Mouse (Mus musculus) forebrain, embryonic 11.5 days (tissue): ENCODE results near the gene Ltbr. TPM values are rescaled to one million over a fixed set of nuclear protein-coding genes. Genes with fewer than 3 reads are reported as not detected.
A peak's percentile ranks its signal among the peaks of the same experiment; 100 is the strongest.
"Not testable (repeated sequence)": the region's sequence is repeated elsewhere in the genome, so short reads cannot be mapped to it uniquely, and the experiment has no call there.

Experiments used
- ATAC-seq: fragments of 200-750 bp; cut with Nextera tagmentation; replicated peaks from 2 replicates; pipeline ENCODE4 v1.8.0; 2017; ENCODE audit warnings: moderate TSS enrichment; ENCODE audit not compliant: low FRiP score
- DNase-seq: peaks from one replicate; pipeline ENCODE4 v3.0.0-alpha.2; 2017; ENCODE audit warnings: low spot score
- H3K27ac ChIP-seq: fragments of 300-500 bp; sonication (generic); 2 replicates; pipeline ENCODE4 v1.5.1; 2014; ENCODE audit warnings: low read depth, low read length
- H3K27me3 ChIP-seq: fragments of 300-500 bp; sonication (generic); 2 replicates; pipeline ENCODE4 v1.6.1; 2014; ENCODE audit warnings: mild to moderate bottlenecking, low read length, mixed read lengths; ENCODE audit not compliant: control insufficient read depth, insufficient read depth
- H3K36me3 ChIP-seq: fragments of 300-500 bp; sonication (generic); 2 replicates; pipeline ENCODE4 v1.6.1; 2014; ENCODE audit warnings: mild to moderate bottlenecking, low read length, moderate library complexity, mixed read lengths; ENCODE audit not compliant: control insufficient read depth, insufficient read depth
- H3K4me1 ChIP-seq: fragments of 300-500 bp; sonication (generic); replicated peaks from 2 replicates; pipeline ENCODE4 v1.6.1; 2014; ENCODE audit warnings: low read length, mixed read lengths; ENCODE audit not compliant: control insufficient read depth, insufficient read depth
- H3K4me2 ChIP-seq: fragments of 300-500 bp; sonication (generic); 2 replicates; pipeline ENCODE4 v1.6.1; 2014; ENCODE audit warnings: low read depth, mild to moderate bottlenecking, low read length, moderate library complexity, mixed read lengths; ENCODE audit not compliant: severe bottlenecking
- H3K4me3 ChIP-seq: fragments of 300-500 bp; sonication (generic); 2 replicates; pipeline ENCODE4 v1.5.1; 2014; ENCODE audit warnings: low read depth, low read length
- H3K9ac ChIP-seq: fragments of 300-500 bp; sonication (generic); 2 replicates; pipeline ENCODE4 v1.6.1; 2014; ENCODE audit warnings: low read length
- H3K9me3 ChIP-seq: fragments of 300-500 bp; sonication (generic); 2 replicates; pipeline ENCODE4 v1.6.1; 2016; ENCODE audit warnings: low read length, mixed read lengths; ENCODE audit not compliant: control insufficient read depth
- WGBS: fragments of 180-500 bp; shearing (Covaris S2); extraction: QIAGEN DNeasy Blood & Tissue Kit; methylation state at CpG from one replicate; pipeline ENCODE4 v1.1.7; 2014; 5-methylcytosine and 5-hydroxymethylcytosine counted together
- polyA plus RNA-seq: library from polyadenylated mRNA; unstranded; fragments of >200 nt; fragmentation: Nextera tagmentation; extraction: Ambion mirVana; gene quantifications from 2 replicates; pipeline ENCODE4 v1.2.1, GENCODE M21; 2014

The Ltbr gene
- polyA plus RNA-seq, 1 experiment from 2014 or later, result 16.6 TPM

GRCm38 (mm10) chr6:125282721-125283120, 31.0 kb downstream of the Ltbr start:
- not testable (repeated sequence) for H3K4me1 ChIP-seq, ATAC-seq
- 93% methylated on average over 13 of the region's 13 CpGs for WGBS

GRCm38 (mm10) chr6:125279729-125280128, 34.0 kb downstream of the Ltbr start:
- no peak overlapping the region for H3K4me2 ChIP-seq
- 74% methylated on average over 8 of the region's 8 CpGs for WGBS
- DNase-seq (no peak), ATAC-seq (no peak)
- H3K4me3 ChIP-seq, result no peak overlapping the region
- H3K9me3 ChIP-seq, result no peaks in the 10 kb centered on the region
- H3K27me3 ChIP-seq, result no peaks in the 10 kb centered on the region
- H3K4me1 ChIP-seq, result no peaks in the 10 kb centered on the region
- H3K36me3 ChIP-seq, result no peaks in the 10 kb centered on the region
- no peak overlapping the region for H3K27ac ChIP-seq
- no peak overlapping the region for H3K9ac ChIP-seq

More at GRCm38 (mm10) chr6:125282721-125283120, 31.0 kb downstream of the Ltbr start:
- not testable (repeated sequence) for H3K4me3 ChIP-seq, DNase-seq, H3K27ac ChIP-seq, H3K9ac ChIP-seq, H3K36me3 ChIP-seq, H3K27me3 ChIP-seq, H3K4me2 ChIP-seq, H3K9me3 ChIP-seq

- H3K4me2 ChIP-seq, result no peak overlapping the region
- DNase-seq (no peak), ATAC-seq (no peak)
- H3K27ac ChIP-seq, result no peak overlapping the region
- no peaks in the 10 kb centered on the region for H3K4me1 ChIP-seq
- WGBS, result 63% methylated on average over 15 of the region's 15 CpGs
- no peaks in the 10 kb centered on the region for H3K36me3 ChIP-seq
- no peak overlapping the region for H3K4me3 ChIP-seq
- H3K9me3 ChIP-seq, result no peaks in the 10 kb centered on the region
- H3K9ac ChIP-seq, result no peak overlapping the region
- no peaks in the 10 kb centered on the region for H3K27me3 ChIP-seq
Observed at GRCm38 (mm10) chr6:125274841-125275563, 38.7 kb downstream of the Ltbr start.

- ATAC-seq, result no peak
- no peak for DNase-seq
- no peak overlapping the region for H3K4me2 ChIP-seq
- H3K4me3 ChIP-seq, result no peak overlapping the region
- H3K9me3 ChIP-seq, result no peaks in the 10 kb centered on the region
- H3K9ac ChIP-seq, result no peak overlapping the region
- no peaks in the 10 kb centered on the region for H3K36me3 ChIP-seq
- 80% methylated on average over 10 of the region's 10 CpGs for WGBS
- no peaks in the 10 kb centered on the region for H3K4me1 ChIP-seq
- H3K27ac ChIP-seq, result no peak overlapping the region
- no peaks in the 10 kb centered on the region for H3K27me3 ChIP-seq
Observed at GRCm38 (mm10) chr6:125272228-125272785, 41.4 kb downstream of the Ltbr start.

- no peaks in the 10 kb centered on the region for H3K27me3 ChIP-seq
- no peak overlapping the region for H3K4me3 ChIP-seq
- 23% methylated on average over 17 of the region's 17 CpGs for WGBS
- H3K27ac ChIP-seq, result no peak overlapping the region
- no peaks in the 10 kb centered on the region for H3K9me3 ChIP-seq
- peak; percentile 89 for DNase-seq
- H3K9ac ChIP-seq, result peak overlapping the region; percentile 33; the same call in 1 of the 2 replicates
- H3K4me2 ChIP-seq, result peak overlapping the region; percentile 24; the same call in 1 of the 2 replicates
- no peaks in the 10 kb centered on the region for H3K36me3 ChIP-seq
- peak; percentile 88 for ATAC-seq
- no peaks in the 10 kb centered on the region for H3K4me1 ChIP-seq
Observed at GRCm38 (mm10) chr6:125271455-125272227, 42.0 kb downstream of the Ltbr start.

- H3K27ac ChIP-seq, result no peak overlapping the region
- H3K27me3 ChIP-seq, result no peaks in the 10 kb centered on the region
- no peak for ATAC-seq
- DNase-seq, result no peak
- WGBS, result 53% methylated on average over 6 of the region's 6 CpGs
- H3K4me2 ChIP-seq, result no peak overlapping the region
- no peaks in the 10 kb centered on the region for H3K4me1 ChIP-seq
- H3K9ac ChIP-seq, result no peak overlapping the region
- H3K36me3 ChIP-seq, result no peaks in the 10 kb centered on the region
- no peak overlapping the region for H3K4me3 ChIP-seq
- H3K9me3 ChIP-seq, result no peaks in the 10 kb centered on the region
Observed at GRCm38 (mm10) chr6:125268799-125269198, 44.9 kb downstream of the Ltbr start.

- Histone ChIP-seq H3K27ac (no peak overlapping the region), H3K27me3 (no peaks in the 10 kb centered on the region), H3K4me1 (no peaks in the 10 kb centered on the region), H3K9me3 (no peaks in the 10 kb centered on the region), H3K4me2 (no peak overlapping the region), H3K4me3 (no peak overlapping the region), H3K36me3 (no peaks in the 10 kb centered on the region), H3K9ac (no peak overlapping the region)
- ATAC-seq, result no peak
- no peak for DNase-seq
- 85% methylated on average over 3 of the region's 3 CpGs for WGBS
Observed at GRCm38 (mm10) chr6:125267469-125267868, 46.2 kb downstream of the Ltbr start.

GRCm38 (mm10) chr6:125266600-125266999, 47.1 kb downstream of the Ltbr start:
- not testable (repeated sequence) for ATAC-seq, H3K4me3 ChIP-seq, H3K4me2 ChIP-seq, H3K36me3 ChIP-seq, H3K27me3 ChIP-seq, H3K4me1 ChIP-seq, H3K9me3 ChIP-seq, DNase-seq, H3K27ac ChIP-seq, H3K9ac ChIP-seq
- WGBS, result 66% methylated on average over 6 of the region's 6 CpGs
